ENCODE assay signal across 1 mouse cellular context in the genomic region with DNA sequence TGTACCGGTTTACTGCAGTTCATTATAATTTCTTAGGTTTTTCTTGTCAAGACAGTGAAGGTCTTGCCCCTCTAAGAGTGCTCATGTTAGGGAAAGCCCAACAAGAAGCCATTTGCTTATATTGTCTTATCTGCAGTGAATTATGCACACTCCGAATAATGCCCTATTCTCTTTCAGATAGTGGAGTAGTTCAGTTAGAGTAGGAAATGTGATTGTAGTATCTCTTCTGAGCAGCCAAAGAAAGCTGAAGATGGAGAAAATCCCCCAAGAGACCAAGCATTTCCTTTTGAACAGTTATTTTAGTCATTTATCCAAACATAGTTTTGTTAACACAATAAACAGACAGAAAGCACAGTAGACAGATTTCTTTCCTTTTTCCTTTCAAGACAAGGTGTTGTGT.
TF ChIP-seq lines count a peak whose summit lies in the region.

No protein-coding gene starts in this region.

TF ChIP-seq in MEL, 35 proteins besides CTCF, POLR2A, EP300 and RAD21 (continued from another document):
- TF ChIP-seq BHLHE40 (IDR thresholded peaks at IDR 0.05; ENCODE audit: borderline replicate concordance, low read depth, low read length) (peak; percentile 79), USF1 (IDR thresholded peaks at IDR 0.05; ENCODE audit: low read depth, low read length) (no peak), USF2 (IDR thresholded peaks at IDR 0.05; ENCODE audit: borderline replicate concordance in 1 of 2, insufficient read depth in 1 of 2, low read depth in 1 of 2, low read length in 2 of 2) (no peak), MAX (IDR thresholded peaks at IDR 0.05; ENCODE audit: low read length) (no peak; the same call in 1 of the 2 replicates), E2F4 (IDR thresholded peaks at IDR 0.05; ENCODE audit: borderline replicate concordance, low read depth, low read length) (no peak), MEF2A (IDR thresholded peaks at IDR 0.05; ENCODE audit: extremely low read depth, insufficient replicate concordance, low read depth, low read length, poor library complexity, severe bottlenecking) (peak; percentile 84; the same call in 1 of the 2 replicates), HCFC1 (IDR thresholded peaks at IDR 0.05; ENCODE audit: low read depth, low read length) (0 out of 2 replicates have a peak, but pooled peaks have one; percentile 37), ETS1 (IDR thresholded peaks at IDR 0.05; ENCODE audit: low read depth, low read length) (peak; percentile 95), ZMIZ1 (IDR thresholded peaks at IDR 0.05; ENCODE audit: low read depth, low read length) (no peak), GABPA (IDR thresholded peaks at IDR 0.05; ENCODE audit: low read depth, low read length) (no peak), SIN3A (IDR thresholded peaks at IDR 0.05; ENCODE audit: low read length) (peak; percentile 93), TBP (IDR thresholded peaks at IDR 0.05; ENCODE audit: low read depth, low read length) (peak; percentile 50; the same call in 1 of the 2 replicates), MYC (IDR thresholded peaks at IDR 0.05; ENCODE audit: low read depth, low read length) (peak; percentile 87)
